Mouse (Mus musculus): Measurements from ENCODE around the gene Plek2.

GRCm38 (mm10) chr12:78922058-78922457, 15.3 kb upstream of the Plek2 start:
- TF ChIP-seq CTCF (IDR thresholded peaks at IDR 0.05; ENCODE audit: control insufficient read depth, insufficient read depth, insufficient read length), result no peak
- no peak for TF ChIP-seq CEBPB (IDR thresholded peaks at IDR 0.05; ENCODE audit: low read depth)
- TF ChIP-seq USF1 (IDR thresholded peaks at IDR 0.05; ENCODE audit: low read depth), result no peak
- no peak for TF ChIP-seq MYOD1 (IDR thresholded peaks at IDR 0.05; ENCODE audit: control insufficient read depth, insufficient read length, low read depth)

Data from C2C12 (cell line).